Mouse (Mus musculus) bone marrow macrophage, adult 2 months (primary cell): Measurements from ENCODE around the gene Heatr5a.

Experiments
- CTCF ChIP-seq: IDR thresholded peaks from 2 replicates; pipeline ENCODE4 v1.5.1; 2012; ENCODE audit warnings: low read depth, mild to moderate bottlenecking, low read length, moderate library complexity
- POLR2A ChIP-seq: IDR thresholded peaks from 2 replicates; pipeline ENCODE4 v1.6.1; 2012; ENCODE audit warnings: mild to moderate bottlenecking, low read depth, low read length, borderline replicate concordance

- 0 out of 2 replicates have a peak, but pooled peaks have one; percentile 5 for TF ChIP-seq CTCF
- no peak for TF ChIP-seq POLR2A
Measured at GRCm38 (mm10) chr12:51829290-51830076, 141.6 kb downstream of the Heatr5a start, which contains the start of gene Hectd1.
